Mouse (Mus musculus): ENCODE results near the gene Trim67. TPM values are rescaled to one million over a fixed set of nuclear protein-coding genes. Genes with fewer than 3 reads are reported as not detected.

Gene Trim67
- total RNA-seq, 2 experiments from 2014 or later, result 0.53 to 0.73 TPM

- DNase-seq (ENCODE audit: low spot score), result no peak
- intact Hi-C loops (cut with DNase I), result no loop called here
Observed at GRCm38 (mm10) chr8:124793661-124794485, 981 bp downstream of the Trim67 start.

DNA sequence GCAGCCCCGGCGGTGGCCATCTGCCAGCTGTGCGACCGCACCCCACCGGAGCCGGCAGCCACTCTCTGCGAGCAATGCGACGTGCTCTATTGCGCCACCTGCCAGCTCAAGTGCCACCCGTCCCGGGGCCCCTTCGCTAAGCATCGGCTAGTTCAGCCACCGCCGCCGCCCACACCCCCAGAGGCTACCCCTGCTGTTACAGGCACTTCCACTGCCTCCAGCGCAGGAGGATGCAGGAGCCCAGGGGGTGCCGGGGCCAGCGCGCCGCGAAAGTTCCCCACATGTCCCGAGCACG is 1.5 kb downstream of the Trim67 start:
- intact Hi-C loops (cut with DNase I), result no loop called here
- no peak for DNase-seq (ENCODE audit: low spot score)

DNA sequence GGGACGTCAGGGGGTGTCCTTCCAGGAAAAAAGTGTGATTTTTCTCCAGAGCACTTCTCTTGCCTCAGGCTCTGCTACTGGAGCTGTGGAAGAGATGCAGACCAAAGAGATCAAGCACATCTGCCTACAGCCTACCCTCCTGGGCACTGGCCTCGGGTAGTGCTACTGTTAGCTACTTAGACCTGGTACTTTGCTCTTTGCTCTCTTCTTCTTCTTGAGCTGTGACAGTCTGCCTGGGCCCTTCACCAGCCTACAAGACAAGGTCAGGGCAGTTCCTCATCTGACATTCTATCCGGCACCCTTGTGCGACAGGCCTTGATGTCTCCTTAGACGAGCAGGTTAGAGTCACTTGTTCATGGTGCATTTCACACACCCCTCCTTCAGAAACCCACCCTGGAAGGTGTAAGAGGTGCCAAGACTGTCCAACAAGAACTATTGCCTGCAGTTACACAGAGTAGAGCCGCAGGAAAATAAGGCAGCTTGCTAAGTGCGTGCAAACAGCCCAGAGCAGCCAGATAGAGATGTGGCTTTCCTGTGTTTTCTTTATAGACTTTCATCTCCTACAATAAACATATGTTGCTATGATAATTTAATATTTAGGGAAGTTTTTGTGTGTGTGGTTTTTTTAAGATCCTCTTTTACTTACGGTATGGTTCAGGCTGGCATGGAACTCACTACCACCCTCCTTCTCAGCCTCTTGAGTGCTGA is 3.0 kb downstream of the Trim67 start:
- no peak for DNase-seq (ENCODE audit: low spot score)
- intact Hi-C loops (cut with DNase I), result no loop called here

- no peak for DNase-seq (ENCODE audit: low spot score)
- intact Hi-C loops (cut with DNase I), result no loop called here
Observed at GRCm38 (mm10) chr8:124800542-124800941, 7.7 kb downstream of the Trim67 start.

DNA sequence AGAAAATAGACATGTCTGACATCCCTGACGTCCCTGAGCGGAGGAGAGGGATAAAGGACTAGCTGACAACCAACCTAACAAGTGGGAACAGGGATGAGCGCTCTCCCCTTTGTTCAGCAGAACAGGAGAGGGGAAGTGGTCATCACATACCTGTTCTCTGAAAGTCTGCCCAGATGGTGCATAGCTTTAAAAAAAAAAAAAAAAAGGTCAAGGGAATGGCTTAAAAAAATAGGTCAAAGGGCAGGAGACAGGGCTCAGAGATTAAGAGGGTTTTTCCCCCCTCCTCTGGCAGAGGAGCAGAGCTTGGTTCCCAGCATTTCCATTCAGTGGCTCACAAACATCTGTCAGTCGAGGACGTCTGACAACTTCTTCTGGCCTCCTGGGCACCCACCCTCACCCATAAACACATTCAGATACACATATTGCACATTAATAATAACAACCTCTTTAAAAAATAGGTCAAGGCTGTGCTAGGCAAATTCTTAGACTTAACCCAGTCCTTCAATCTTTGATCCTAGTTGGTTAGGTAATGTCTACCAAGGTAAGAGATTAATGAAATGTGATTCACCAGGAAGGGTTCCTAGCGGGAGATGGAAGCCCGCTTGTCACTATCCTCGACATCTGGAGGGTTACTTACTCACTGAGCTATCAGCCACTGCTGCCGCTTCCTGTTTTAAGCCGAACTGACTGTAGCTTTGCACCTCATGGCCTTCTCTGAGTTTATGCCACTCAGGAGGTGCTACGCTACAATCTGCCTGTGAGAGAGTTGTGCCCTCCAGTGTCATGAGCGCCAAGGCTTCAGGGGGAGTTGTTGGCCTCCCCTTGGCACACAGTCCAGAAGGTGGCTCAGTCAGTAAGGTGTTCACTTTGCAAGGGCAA is 11.2 kb downstream of the Trim67 start:
- DNase-seq (ENCODE audit: low spot score), result no peak
- intact Hi-C loops (cut with DNase I), result no loop called here

DNA sequence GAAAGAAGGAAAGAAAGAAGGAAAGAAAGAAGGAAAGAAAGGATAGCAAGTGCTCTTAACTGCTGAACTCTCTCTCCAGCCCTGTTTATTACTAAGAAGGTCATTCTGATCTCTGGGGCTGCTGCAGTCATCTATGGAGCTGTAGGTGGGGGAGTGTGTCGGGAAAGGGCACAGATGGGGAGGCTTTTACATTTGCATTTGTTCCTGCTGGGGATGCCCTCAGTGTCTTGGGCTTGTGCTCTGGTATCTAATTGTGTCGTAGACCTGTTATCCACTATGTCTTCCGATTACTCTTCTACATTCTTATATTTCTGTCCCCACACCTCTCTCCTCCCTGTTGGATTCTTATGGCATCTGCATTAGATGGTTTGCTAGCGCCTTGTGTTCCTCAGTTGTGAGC is 13.1 kb downstream of the Trim67 start:
- intact Hi-C loops (cut with DNase I), result no loop called here
- no peak for DNase-seq (ENCODE audit: low spot score)

- intact Hi-C loops (cut with DNase I), result no loop called here
- DNase-seq (ENCODE audit: low spot score), result no peak
Observed at GRCm38 (mm10) chr8:124809419-124809818, 16.5 kb downstream of the Trim67 start.

- no peak for DNase-seq (ENCODE audit: low spot score)
- intact Hi-C loops (cut with DNase I), result no loop called here
Observed at GRCm38 (mm10) chr8:124810056-124810610, 17.2 kb downstream of the Trim67 start.

DNA sequence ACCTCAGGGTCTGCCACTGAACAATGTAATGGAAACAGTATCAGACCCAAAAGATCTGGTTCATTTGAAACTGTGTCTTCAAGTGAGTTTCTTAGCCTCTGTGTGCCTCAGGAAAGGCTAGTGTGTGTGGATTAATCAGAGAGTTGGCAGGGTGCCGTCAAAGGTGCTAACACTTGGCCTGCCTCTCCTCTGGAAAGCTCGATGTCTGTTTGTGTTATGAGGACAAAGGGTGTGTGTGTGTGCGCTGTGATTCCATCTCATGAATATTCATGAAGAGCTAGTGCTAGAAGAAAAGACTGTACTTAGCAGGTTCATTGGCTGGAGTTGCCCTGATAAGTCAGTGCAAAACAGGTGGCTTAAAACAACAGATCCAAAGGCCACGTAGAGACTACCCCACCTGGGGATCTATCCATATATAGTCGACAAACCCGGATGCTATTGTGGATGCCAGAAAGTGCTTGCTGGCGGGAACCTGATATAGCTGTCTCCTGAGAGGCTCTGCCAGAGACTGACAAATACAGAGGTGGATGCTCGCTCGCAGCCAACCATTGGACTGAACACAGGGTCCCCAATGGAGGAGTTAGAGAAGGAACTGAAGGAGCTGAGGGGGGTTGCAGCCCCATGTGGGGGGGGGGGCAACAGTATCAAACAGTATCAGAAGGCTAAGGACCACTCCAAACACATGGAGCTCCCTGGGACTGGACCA is 17.9 kb downstream of the Trim67 start:
- intact Hi-C loops (cut with DNase I), result no loop called here
- DNase-seq (ENCODE audit: low spot score), result no peak

DNA sequence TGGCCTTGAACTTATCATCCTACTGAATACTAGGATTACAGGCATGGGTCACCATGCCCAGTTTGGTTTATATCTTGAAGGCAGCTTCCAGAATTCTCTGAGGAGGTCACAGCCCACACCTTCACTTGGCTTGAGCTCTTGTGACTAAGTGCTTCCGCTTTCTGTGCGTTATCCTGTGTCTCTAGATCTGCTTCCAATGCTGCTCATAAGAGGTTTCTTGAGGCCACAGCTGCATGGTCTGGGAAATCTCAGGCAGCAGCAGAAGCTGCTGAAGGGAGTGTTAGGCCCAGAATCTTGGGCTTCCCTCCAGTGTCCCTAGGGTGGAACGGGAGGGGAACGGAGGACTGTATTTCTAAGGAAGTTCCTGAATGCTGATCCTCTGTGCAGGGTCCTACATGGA is 20.4 kb downstream of the Trim67 start:
- intact Hi-C loops (cut with DNase I), result no loop called here
- no peak for DNase-seq (ENCODE audit: low spot score)

DNA sequence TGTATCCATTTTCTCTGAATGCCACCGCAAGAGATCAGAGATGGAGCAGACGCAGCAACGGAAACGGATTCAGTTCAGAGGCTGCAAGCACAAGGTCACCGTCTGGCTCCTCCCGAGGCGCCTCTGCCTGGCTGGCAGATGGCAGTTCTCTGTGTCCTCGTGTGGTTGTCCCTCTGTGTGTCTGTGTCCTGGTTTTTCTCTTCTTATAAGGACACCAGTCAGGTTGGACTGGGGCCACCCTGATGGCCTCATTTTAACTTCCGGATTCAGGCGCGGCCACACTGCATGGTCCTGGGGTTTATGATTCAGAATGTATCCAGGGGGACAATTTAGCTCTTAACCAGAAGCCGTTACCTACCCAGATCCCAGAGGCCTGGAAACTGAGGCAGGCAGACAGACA is 23.0 kb downstream of the Trim67 start:
- intact Hi-C loops (cut with DNase I), result no loop called here
- no peak for DNase-seq (ENCODE audit: low spot score)

GRCm38 (mm10) chr8:124816866-124817265 is 24.0 kb downstream of the Trim67 start:
- no peak for DNase-seq (ENCODE audit: low spot score)
- intact Hi-C loops (cut with DNase I), result no loop called here

GRCm38 (mm10) chr8:124817361-124817760 is 24.5 kb downstream of the Trim67 start:
- intact Hi-C loops (cut with DNase I), result no loop called here
- no peak for DNase-seq (ENCODE audit: low spot score)

- intact Hi-C loops (cut with DNase I), result no loop called here
- DNase-seq (ENCODE audit: low spot score), result no peak
Observed at GRCm38 (mm10) chr8:124819612-124820115, 26.8 kb downstream of the Trim67 start.

GRCm38 (mm10) chr8:124820125-124820524 is 27.2 kb downstream of the Trim67 start:
- intact Hi-C loops (cut with DNase I), result no loop called here
- DNase-seq (ENCODE audit: low spot score), result no peak

GRCm38 (mm10) chr8:124823497-124823896 is 30.6 kb downstream of the Trim67 start:
- no peak for DNase-seq (ENCODE audit: low spot score)
- intact Hi-C loops (cut with DNase I), result no loop called here

- no peak for DNase-seq (ENCODE audit: low spot score)
- intact Hi-C loops (cut with DNase I), result loop anchor here (5.0 kb wide), 2 partner anchors 89 to 209 kb away; no protein-coding TSS in a partner anchor
Observed at GRCm38 (mm10) chr8:124826658-124827057, 33.8 kb downstream of the Trim67 start.

GRCm38 (mm10) chr8:124827387-124827786 is 34.5 kb downstream of the Trim67 start:
- DNase-seq (ENCODE audit: low spot score), result no peak
- intact Hi-C loops (cut with DNase I), result loop anchor here (5.0 kb wide), 2 partner anchors 90 to 210 kb away; no protein-coding TSS in a partner anchor

DNA sequence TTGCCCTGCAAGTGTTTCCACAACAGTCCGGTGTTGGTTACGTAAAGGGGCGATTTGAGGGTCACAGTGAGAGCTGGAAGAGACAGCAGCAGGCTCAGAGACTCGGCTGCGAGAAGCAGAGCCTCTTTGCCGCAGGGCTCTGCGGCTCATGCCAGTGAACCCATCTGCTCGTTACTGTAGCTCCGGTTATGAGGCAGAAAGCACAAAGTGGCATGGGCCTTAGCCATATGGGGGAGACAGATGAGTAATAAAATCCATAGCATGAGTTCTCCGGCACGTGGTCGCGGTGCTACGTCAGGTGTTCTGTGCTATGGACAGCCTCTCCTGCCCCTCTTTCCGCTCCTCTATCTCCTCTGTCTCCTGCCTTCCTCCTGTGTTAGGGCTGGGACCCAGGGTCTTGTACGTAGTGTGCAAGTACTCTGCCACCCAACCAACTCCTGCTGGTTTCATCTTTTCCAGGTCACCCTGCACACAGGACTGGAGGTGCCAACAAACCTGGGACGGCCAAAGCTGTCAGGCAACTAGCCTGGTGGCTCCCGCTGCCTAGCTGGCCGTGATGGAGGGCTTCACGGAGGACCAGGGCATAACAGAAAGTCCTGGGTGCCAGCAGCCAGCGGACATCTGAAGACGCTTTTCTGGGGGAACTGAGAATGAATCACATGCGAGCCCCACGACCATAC is 35.8 kb downstream of the Trim67 start:
- DNase-seq (ENCODE audit: low spot score), result no peak
- intact Hi-C loops (cut with DNase I), result loop anchor here (5.0 kb wide), 2 partner anchors 91 to 211 kb away; no protein-coding TSS in a partner anchor

Data from heart, postnatal 25 days (tissue).